Mouse (Mus musculus) erythroblast, embryonic 14.5 days (primary cell): Measurements from ENCODE around the gene Asdurf. TPM values are rescaled to one million over a fixed set of nuclear protein-coding genes. Genes with fewer than 3 reads are reported as not detected.
"Not testable (repeated sequence)": the region's sequence is repeated elsewhere in the genome, so short reads cannot be mapped to it uniquely, and the experiment has no call there.

ENCODE experiments used
- H3K27me3 ChIP-seq: 2 replicates; pipeline ENCODE4 v1.6.1; 2012; ENCODE audit warnings: inconsistent platforms; ENCODE audit not compliant: control insufficient read depth
- H3K36me3 ChIP-seq: 2 replicates; pipeline ENCODE4 v1.6.1; 2012; ENCODE audit warnings: mild to moderate bottlenecking, inconsistent platforms; ENCODE audit not compliant: control insufficient read depth
- H3K4me1 ChIP-seq: 2 replicates; pipeline ENCODE4 v1.6.1; 2012; ENCODE audit warnings: inconsistent platforms; ENCODE audit not compliant: control insufficient read depth
- H3K4me3 ChIP-seq: replicated peaks from 2 replicates; pipeline ENCODE3; 2012; ENCODE audit warnings: moderate library complexity, mild to moderate bottlenecking, inconsistent platforms
- H3K9me3 ChIP-seq: 2 replicates; pipeline ENCODE4 v1.6.1; 2012; ENCODE audit warnings: low read length, inconsistent platforms, mixed read lengths; ENCODE audit not compliant: control insufficient read depth
- GATA1 ChIP-seq: IDR thresholded peaks from 2 replicates; pipeline ENCODE4 v1.6.1; 2012; ENCODE audit warnings: low read length, inconsistent platforms, mixed read lengths
- TAL1 ChIP-seq: IDR thresholded peaks from 3 replicates; pipeline ENCODE4 v1.6.1; 2012; ENCODE audit warnings: low read length, inconsistent platforms, mixed read lengths
- polyA plus RNA-seq: library from polyadenylated mRNA; stranded (reverse); fragments of >175 nt; gene quantifications from 2 replicates; pipeline ENCODE4 v1.2.3, GENCODE M21; 2012

The Asdurf gene
- polyA plus RNA-seq, 1 experiment: not detected

- no peak for TF ChIP-seq TAL1
- no peak for TF ChIP-seq GATA1
- Histone ChIP-seq H3K27me3 (no peaks in the 10 kb centered on the region), H3K36me3 (no peaks in the 10 kb centered on the region; the same call in 1 of the 2 replicates), H3K4me3 (no peak overlapping the region), H3K9me3 (peaks cover 5% of the 10 kb centered on the region), H3K4me1 (peaks cover 41% of the 10 kb centered on the region)
Observed at GRCm38 (mm10) chr1:53335465-53335864, 17.0 kb downstream of the Asdurf start.

- peaks cover 40% of the 10 kb centered on the region for H3K4me1 ChIP-seq
- not testable (repeated sequence) for H3K4me3 ChIP-seq, H3K27me3 ChIP-seq, H3K36me3 ChIP-seq, H3K9me3 ChIP-seq
Observed at GRCm38 (mm10) chr1:53333527-53333926, 18.9 kb downstream of the Asdurf start.

- TF ChIP-seq TAL1: no peak
- Histone ChIP-seq H3K4me3 (no peak overlapping the region), H3K36me3 (peaks cover 49% of the 10 kb centered on the region), H3K9me3 (no peaks in the 10 kb centered on the region), H3K27me3 (no peaks in the 10 kb centered on the region), H3K4me1 (peaks cover 30% of the 10 kb centered on the region)
Observed at GRCm38 (mm10) chr1:53324827-53325494, 27.5 kb downstream of the Asdurf start.

DNA sequence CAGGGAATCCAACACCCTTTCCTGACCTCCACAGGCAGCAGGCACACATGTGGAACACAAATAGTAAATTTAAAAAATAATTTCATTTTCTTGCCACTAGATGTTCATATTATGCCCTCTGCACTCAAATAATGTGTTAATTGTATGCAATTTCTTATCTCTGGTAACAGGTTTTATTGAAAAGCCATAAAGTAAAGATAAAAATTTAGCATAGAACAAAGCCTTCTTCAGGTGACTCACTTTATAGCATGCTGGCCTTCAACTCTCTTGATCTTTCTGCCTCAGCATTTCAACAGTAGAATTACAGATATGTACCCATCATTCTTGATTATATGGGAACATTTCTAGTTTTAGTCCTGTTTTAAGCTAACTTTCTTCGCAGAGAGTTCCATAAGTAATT, 28.1 kb downstream of the Asdurf start:
- peaks cover 30% of the 10 kb centered on the region for H3K4me1 ChIP-seq
- TF ChIP-seq TAL1 (no peak), GATA1 (no peak)

DNA sequence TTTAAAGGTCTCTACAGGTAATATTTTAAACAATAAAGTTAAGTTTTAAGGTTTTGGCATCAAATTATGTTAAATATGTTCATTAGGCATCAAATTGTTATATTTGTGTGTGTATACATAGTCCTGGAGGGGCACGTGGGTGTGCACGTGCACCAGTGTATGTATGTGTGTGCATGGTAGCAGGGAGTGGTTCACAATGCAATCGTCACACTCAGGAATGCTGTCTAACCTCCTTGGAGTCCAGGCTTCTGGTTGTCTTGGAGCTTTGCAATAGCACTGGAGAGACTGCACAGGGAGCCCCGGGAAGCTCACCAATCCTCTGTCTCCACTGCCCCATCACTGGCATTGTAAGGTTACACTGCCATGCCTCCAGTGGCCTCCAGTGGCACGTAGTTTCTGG, 29.2 kb downstream of the Asdurf start:
- no peaks in the 10 kb centered on the region for H3K27me3 ChIP-seq
- peaks cover 64% of the 10 kb centered on the region for H3K36me3 ChIP-seq
- peaks cover 28% of the 10 kb centered on the region for H3K4me1 ChIP-seq
- H3K9me3 ChIP-seq: no peaks in the 10 kb centered on the region
- no peak for TF ChIP-seq TAL1
- TF ChIP-seq GATA1: no peak
- H3K4me3 ChIP-seq: no peak overlapping the region

More for the DNA sequence above, 28.1 kb downstream of the Asdurf start:
- Histone ChIP-seq H3K9me3 (no peaks in the 10 kb centered on the region), H3K36me3 (peaks cover 55% of the 10 kb centered on the region), H3K4me3 (no peak overlapping the region), H3K27me3 (no peaks in the 10 kb centered on the region)

GRCm38 (mm10) chr1:53321662-53322344, 30.6 kb downstream of the Asdurf start:
- TF ChIP-seq TAL1 (no peak), GATA1 (no peak)
- H3K27me3 ChIP-seq: no peaks in the 10 kb centered on the region
- H3K4me1 ChIP-seq: peaks cover 27% of the 10 kb centered on the region
- no peaks in the 10 kb centered on the region for H3K9me3 ChIP-seq
- peaks cover 77% of the 10 kb centered on the region for H3K36me3 ChIP-seq
- H3K4me3 ChIP-seq: no peak overlapping the region

GRCm38 (mm10) chr1:53312989-53313967, 39.1 kb downstream of the Asdurf start, which contains the start of gene Osgepl1:
Osgepl1 (plus strand) TSS chr1:53313624.
- TF ChIP-seq GATA1: no peak
- TF ChIP-seq TAL1: no peak
- H3K36me3 ChIP-seq: peaks cover 58% of the 10 kb centered on the region

DNA sequence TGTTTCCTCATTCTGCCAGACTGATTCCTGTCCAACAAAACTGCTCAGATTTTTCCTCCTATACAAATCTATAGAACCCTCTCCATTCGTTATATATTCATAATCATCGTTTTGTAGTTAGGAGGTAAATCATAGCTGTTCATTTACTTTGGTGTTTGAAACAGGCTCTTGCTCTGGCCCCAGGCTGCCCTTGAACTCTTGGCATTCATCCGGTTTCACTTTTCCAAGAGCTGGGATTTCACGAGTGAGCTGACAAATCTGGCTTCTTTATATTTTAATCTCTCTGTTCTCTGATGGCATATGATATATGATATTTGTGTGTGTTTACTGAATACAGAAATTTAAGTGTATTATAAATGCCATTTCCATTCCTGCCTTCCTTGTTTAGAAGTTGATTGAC, 51.9 kb downstream of the Asdurf start:
- H3K27me3 ChIP-seq: no peaks in the 10 kb centered on the region
- peaks cover 22% of the 10 kb centered on the region for H3K4me1 ChIP-seq
- H3K4me3 ChIP-seq: no peak overlapping the region
- H3K36me3 ChIP-seq: peaks cover 60% of the 10 kb centered on the region
- TF ChIP-seq GATA1 (no peak), TAL1 (no peak)
- no peaks in the 10 kb centered on the region for H3K9me3 ChIP-seq

More at GRCm38 (mm10) chr1:53312989-53313967, 39.1 kb downstream of the Asdurf start, which contains the start of gene Osgepl1:
- peak within 1 kb of the TSS; percentile 86 for H3K4me3 ChIP-seq
- peaks cover 11% of the 10 kb centered on the region for H3K4me1 ChIP-seq
- no peaks in the 10 kb centered on the region for H3K27me3 ChIP-seq
- no peaks in the 10 kb centered on the region for H3K9me3 ChIP-seq

Other genes with a start within 250 kb of the Asdurf start
- not detected in 2 replicates for gene 1700019A02Rik, start 165.0 kb downstream of the Asdurf start, polyA plus RNA-seq
- gene Pms1, start 55.6 kb downstream of the Asdurf start, polyA plus RNA-seq: 0.18 TPM in 1 of 2 replicates, not detected in the other
- 0.08 and 0.10 TPM in 2 replicates for gene Ormdl1, start 55.5 kb downstream of the Asdurf start, polyA plus RNA-seq
- not detected in 2 replicates for gene Gm28778, start 55.5 kb downstream of the Asdurf start, polyA plus RNA-seq
- gene Osgepl1, start 39.0 kb downstream of the Asdurf start, polyA plus RNA-seq: 0.16 and 0.30 TPM in 2 replicates
- not detected in 2 replicates for gene Gm28551, start within 50 bp of the Asdurf start, polyA plus RNA-seq
- gene Asnsd1, start 133 bp upstream of the Asdurf start, polyA plus RNA-seq: 1.4 and 1.8 TPM in 2 replicates